Mouse (Mus musculus) left cerebral cortex, adult 2 months (tissue): ENCODE results near the gene Eaf2. TPM values are rescaled to one million over a fixed set of nuclear protein-coding genes. Genes with fewer than 3 reads are reported as not detected.
"Not testable (repeated sequence)": the region's sequence is repeated elsewhere in the genome, so short reads cannot be mapped to it uniquely, and the experiment has no call there.

ENCODE experiments used
- DNase-seq, 2 experiments: peaks; one replicate each; pipeline ENCODE4 v3.0.0; 2021 to 2022; ENCODE audit warnings: low spot score in 2 of 2, mixed read lengths in 1 of 2; ENCODE audit errors: extremely low spot score in 1 of 2
- H3K27ac ChIP-seq: fragments of 200-600 bp; 2 replicates; pipeline ENCODE4 v1.8.1; 2022
- H3K4me3 ChIP-seq: fragments of 200-600 bp; 2 replicates; pipeline ENCODE4 v1.8.1; 2022
- CTCF ChIP-seq: fragments of 200-600 bp; IDR thresholded peaks from 2 replicates; pipeline ENCODE4 v1.8.1; 2022; ENCODE audit warnings: antibody characterized with exemption, mild to moderate bottlenecking, moderate library complexity
- intact Hi-C: fragments of 180-260 bp; cut with DNase I; formaldehyde crosslinking; loops from one replicate; pipeline ENCODE4 v1.15.1; 2025
- total RNA-seq, 2 experiments: library from RNA; stranded (reverse); gene quantifications; 2 replicates each; pipeline ENCODE4 v1.2.3; 2021

Eaf2 gene
- total RNA-seq, 2 experiments from 2014 or later = 1.3 to 1.4 TPM

DNA sequence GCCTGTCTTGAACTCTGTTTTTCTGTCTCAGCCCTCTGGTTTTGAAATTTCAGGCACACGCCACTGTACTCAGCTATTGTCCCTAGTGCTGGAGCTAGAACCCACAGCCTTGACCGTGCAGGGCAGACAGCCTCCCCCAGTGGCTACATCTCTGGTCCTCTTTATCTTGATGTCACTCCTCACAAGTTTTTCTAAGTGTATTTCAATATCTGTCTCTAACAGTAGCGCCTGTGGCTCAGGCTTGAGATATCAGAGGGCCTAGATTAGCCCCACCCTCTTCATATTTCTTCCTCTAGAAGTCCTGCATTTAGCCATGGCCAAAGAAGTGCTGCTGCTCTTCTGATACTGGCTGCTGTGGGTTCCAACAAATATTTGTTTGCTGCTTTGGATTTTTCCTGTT, 15.8 kb upstream of the Eaf2 start:
- no peak for TF ChIP-seq CTCF
- Histone ChIP-seq H3K27ac (no peak overlapping the region), H3K4me3 (no peak overlapping the region)
- intact Hi-C loops = no loop called here
- DNase-seq = no peak

DNA sequence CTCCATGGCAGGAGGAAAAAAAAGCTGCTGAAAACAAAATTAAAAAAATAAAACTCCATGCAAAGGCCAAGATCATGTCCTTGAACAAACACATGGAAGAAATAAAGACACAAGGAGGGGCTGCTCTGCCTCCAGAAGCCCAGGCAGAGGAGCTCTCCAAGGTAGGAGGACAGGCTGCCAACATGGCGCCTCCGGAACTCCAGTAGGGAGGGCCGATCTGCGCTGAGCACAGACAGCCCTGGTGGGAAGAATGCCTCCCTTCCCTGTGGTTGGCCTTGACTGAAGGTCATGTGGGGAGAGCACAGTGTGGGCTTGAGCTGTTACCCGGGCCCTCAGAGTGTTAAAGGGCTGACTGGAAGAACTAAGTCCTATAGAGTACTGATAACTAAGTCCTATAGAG, 12.7 kb upstream of the Eaf2 start:
- no peak for DNase-seq
- intact Hi-C loops = no loop called here
- Histone ChIP-seq H3K4me3 (no peak overlapping the region), H3K27ac (no peak overlapping the region)
- TF ChIP-seq CTCF = no peak

DNA sequence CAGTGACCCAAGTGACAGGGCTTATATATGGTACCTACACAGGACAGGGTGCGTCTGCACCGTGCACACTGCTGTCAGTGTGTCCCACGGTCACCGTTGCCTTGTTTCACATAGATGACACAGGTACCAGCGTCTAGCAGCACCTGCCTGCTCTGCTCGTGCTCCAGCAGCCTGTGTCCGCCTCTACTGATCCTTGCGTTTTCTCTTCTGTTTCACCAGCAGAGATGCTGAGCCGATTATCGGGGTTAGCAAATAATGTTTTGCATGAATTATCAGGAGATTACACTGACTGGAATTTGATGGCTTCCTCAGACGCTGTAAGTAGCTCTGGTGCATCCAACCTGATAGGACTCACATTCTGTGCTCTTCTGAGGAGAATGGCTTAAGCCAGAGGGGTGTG, 11.1 kb upstream of the Eaf2 start:
- TF ChIP-seq CTCF = no peak

DNA sequence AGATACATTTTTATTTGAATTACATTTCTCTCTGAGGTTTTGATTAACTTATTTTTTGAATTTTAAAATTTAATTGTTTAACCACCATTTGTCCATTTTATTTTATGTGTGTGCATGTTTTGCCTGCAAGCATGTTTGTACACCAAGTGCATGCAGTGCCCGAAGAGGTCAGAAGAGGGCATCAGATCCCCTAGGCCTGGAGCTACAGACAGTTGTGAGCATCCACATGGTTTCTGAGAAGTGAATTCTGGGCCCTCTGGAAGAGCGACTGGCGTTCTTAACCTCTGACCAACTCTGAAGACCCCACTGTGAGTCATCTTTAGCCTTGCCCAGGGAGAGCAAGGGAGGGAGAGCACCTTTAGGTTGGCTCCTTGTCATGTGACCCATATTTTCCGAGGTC, 10.1 kb upstream of the Eaf2 start:
- no peak overlapping the region for H3K27ac ChIP-seq
- no peak for DNase-seq
- intact Hi-C loops = no loop called here
- no peak overlapping the region for H3K4me3 ChIP-seq
- peak; percentile 42 for TF ChIP-seq CTCF

More for the DNA sequence above, 11.1 kb upstream of the Eaf2 start:
- Histone ChIP-seq H3K4me3 (no peak overlapping the region), H3K27ac (no peak overlapping the region)
- intact Hi-C loops = no loop called here
- DNase-seq = no peak

DNA sequence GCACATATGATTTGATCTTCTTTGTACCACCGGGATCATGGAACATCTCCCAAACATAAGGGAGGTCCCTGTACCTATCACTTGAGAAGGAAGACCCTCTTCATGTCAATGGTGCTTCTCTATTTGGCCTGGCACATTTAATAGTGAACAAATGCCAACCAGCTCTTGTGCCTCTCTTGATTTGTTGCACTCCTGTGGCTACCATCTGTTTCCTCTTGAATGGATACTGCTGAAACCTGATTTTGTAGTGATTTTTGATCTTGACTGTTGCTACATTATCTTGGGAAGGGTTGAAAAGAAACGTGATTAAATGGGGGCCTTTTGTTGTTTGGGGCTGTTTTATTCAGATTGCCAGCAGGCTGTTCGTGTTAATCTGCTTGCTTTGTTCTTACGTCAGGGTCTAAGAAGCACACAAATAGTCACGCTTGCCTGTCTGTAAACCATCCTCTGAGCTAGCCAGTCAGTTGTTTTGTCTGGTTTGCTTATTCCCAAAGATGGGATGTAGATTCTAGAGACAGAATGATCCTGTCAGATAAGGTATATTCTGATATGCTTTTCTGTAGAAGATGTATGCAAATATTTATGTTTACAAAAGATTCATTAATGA, 8.0 kb upstream of the Eaf2 start:
- intact Hi-C loops = no loop called here
- DNase-seq = no peak
- no peak for TF ChIP-seq CTCF
- H3K27ac ChIP-seq = no peak overlapping the region
- no peak overlapping the region for H3K4me3 ChIP-seq

DNA sequence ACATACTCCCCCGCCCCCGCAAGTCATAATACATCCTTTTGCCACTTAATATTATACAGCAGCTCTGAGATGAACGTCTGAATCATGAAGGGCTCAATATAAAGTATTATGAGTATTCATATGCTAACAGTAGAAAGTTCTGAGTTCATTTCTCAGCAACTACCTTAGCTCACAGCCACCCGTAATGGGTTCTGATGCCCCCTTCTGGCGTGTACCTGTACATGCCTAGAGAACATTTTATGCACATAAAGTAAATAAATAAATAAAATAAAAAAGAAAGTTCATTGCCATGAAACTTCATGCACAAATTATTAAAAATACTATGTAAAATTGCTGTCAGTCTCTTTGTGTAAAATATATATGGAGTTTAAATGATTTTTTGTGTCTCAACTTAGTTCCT, 2.5 kb upstream of the Eaf2 start:
- Histone ChIP-seq H3K4me3 (no peak overlapping the region), H3K27ac (no peak overlapping the region)
- peak; percentile 32 for TF ChIP-seq CTCF
- no peak for DNase-seq
- intact Hi-C loops = loop anchor here (10.0 kb wide), 1 partner anchor 807 kb away; no protein-coding TSS in a partner anchor

DNA sequence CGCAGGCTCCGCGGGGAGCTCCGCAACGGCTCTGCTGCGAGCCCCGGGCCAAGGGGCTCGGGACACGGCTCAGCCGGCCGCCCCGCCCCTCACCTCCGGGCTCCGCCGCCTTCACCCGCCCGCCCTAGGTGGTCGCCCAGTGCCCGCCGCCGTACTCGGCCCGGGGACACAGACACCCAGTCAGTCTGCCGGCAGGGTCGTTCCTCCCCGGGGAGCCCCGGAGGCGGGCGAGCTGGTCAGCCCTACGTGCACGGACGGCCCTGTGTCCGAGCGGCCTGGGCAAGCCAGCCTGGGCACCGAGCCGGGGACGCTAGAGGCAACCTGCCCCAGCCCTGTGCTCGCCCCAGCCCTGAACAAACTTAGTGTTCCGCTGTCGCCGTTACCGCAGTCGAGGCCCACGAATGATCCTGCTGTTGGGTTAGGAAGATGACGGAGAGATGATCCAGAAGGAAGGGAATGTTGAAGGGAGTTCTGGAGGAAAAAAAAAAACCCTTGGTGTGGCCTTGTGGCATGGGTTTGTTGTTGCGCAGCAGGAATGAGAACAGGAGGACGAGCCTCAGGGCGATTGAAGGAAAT, 561 bp upstream of the Eaf2 start:
- DNase-seq = no peak
- peak overlapping the region; percentile 66 for H3K4me3 ChIP-seq
- intact Hi-C loops = loop anchor here (2.0 to 10.0 kb wide), 2 partner anchors 135 to 809 kb away; partner anchors contain the start of gene Polq
- no peak; the same call in 1 of the 2 replicates for TF ChIP-seq CTCF
- H3K27ac ChIP-seq = peak overlapping the region; percentile 91

DNA sequence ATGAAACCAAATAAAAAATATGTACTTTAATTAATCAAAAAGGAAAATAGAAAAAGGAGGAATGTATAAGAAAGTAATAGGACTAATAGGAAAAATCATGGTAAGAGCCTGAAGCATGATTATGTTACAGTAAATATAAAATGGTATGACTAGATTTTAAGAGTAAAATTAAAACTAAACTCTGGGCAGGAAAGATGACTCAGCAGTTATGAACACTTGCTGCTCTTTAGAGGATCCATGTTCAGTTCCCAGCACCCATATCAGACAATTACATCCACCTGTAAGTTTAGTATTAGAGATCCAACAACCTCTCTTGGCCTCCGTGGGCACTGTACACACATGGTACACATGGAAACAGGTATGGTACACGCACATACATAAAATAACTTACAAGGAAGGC, 5.4 kb downstream of the Eaf2 start:
- no peak for TF ChIP-seq CTCF
- intact Hi-C loops = no loop called here
- no peak for DNase-seq
- Histone ChIP-seq H3K27ac (no peak overlapping the region), H3K4me3 (no peak overlapping the region)

DNA sequence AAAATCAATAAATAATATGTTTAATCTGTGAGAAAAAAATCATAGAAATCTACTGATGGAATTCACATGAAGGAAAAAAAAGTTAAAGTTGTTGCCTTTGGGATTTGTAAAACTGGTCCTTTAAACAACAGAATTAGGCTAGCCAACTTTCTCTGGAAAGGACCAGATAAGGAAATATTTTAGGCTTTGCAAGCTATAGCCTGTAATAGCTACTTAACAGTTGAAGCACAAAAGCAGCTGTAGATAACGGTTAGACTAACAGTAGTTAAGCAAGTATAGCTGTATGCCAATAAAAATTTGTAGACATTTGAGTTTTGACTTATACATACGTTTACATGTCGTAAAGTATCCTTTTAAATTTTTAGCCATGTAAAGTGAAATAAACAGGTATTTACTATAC, 11.2 kb downstream of the Eaf2 start:
- H3K27ac ChIP-seq = no peak overlapping the region
- TF ChIP-seq CTCF = no peak
- H3K4me3 ChIP-seq = no peak overlapping the region
- DNase-seq = no peak
- intact Hi-C loops = no loop called here

DNA sequence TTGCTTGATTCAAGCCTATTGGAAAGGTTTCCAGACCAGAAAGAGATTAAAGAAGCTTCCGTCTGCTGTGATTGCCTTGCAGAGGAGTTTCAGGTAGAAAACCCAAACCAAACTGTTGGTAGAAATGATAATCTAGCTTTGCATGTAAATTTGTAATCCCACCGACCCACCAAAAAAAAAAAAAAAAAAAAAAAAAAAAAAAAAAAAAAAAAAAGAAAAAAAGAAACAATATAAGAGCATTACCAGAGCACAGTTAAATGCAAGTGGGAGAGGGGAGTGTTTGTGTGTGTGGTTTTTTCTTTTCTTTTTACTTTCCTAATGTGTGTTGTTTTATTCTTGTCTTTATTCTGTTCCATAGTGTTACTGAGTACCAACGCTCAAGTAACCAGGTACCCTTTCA, 23.6 kb downstream of the Eaf2 start:
- no peak for DNase-seq
- intact Hi-C loops = no loop called here

DNA sequence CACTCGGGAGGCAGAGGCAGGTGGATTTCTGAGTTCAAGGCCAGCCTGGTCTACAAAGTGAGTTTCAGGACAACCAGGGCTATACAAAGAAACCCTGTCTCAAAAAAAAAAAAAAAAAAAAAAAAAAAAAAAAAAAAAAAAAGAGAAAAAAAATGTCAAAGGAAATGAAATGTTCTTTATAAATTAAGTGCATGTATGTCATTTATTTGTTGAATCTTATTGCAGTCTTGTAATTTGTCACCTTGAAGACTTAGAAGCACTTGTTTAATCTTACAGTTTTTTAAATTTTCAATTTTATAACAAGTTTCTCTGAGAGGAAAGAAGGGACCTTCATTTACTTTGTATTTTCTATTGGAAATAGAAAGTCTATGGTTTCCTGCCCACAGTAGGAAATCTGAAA, 27.9 kb downstream of the Eaf2 start:
- DNase-seq, H3K4me3 ChIP-seq, intact Hi-C loops, H3K27ac ChIP-seq: not testable (repeated sequence)

More for the DNA sequence above, 23.6 kb downstream of the Eaf2 start:
- Histone ChIP-seq H3K4me3 (no peak overlapping the region), H3K27ac (no peak overlapping the region)
- no peak for TF ChIP-seq CTCF

DNA sequence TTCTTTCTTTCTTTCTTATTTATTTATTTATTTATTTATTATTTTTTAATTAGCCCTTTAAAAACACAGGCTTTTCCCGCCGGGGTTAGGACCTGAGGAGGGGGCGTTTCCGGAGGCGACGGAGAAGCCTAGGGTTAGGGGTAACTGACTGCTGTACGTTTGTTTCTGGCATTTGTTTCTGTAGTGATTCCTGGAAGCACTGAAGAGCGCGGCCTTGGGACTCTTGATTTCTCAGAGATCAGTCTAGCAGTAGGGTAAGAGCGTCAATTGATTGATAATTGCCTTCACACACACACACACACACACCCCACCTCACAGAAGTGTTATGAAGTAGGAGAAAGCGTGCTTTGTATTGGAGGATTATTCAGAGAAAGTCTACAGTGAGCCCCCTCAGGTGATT, 46.0 kb downstream of the Eaf2 start:
- intact Hi-C loops = loop anchor here (2.0 to 10.0 kb wide), 3 partner anchors 182 to 784 kb away; partner anchors contain the start of genes Ccdc58, Fam162a, Polq and Wdr5b
- no peak for DNase-seq
- Histone ChIP-seq H3K4me3 (peak overlapping the region; percentile 93), H3K27ac (peak overlapping the region; percentile 81)
- no peak for TF ChIP-seq CTCF
